Mouse (Mus musculus) MEL (cell line): Measurements from ENCODE around the gene A3galt2. TPM values are rescaled to one million over a fixed set of nuclear protein-coding genes. Genes with fewer than 3 reads are reported as not detected.

Source experiments
- DNase-seq: peaks from one replicate; pipeline ENCODE4 v3.0.0; 2011; ENCODE audit warnings: low read depth, low spot score
- H3K27ac ChIP-seq: 2 replicates; pipeline ENCODE4 v1.5.1; 2012; ENCODE audit warnings: low read depth, mild to moderate bottlenecking, control low read depth, low read length, moderate library complexity; ENCODE audit not compliant: control insufficient read depth
- H3K27me3 ChIP-seq, 2 experiments: fragments of 150-350 bp in 1 of 2; sonication (generic) in 1 of 2; 2 replicates each; pipeline ENCODE4 v1.6.1; 2012; ENCODE audit warnings: low read length in 2 of 2, mild to moderate bottlenecking in 2 of 2, improper control_type of control experiment in 1 of 2, moderate library complexity in 1 of 2; ENCODE audit not compliant: insufficient read depth in 2 of 2, control insufficient read depth in 1 of 2
- H3K36me3 ChIP-seq, 2 experiments: 2 replicates each; pipeline ENCODE4 v1.6.1; 2012 to 2014; ENCODE audit warnings: low read length in 2 of 2, improper control_type of control experiment in 1 of 2, inconsistent platforms in 1 of 2, mild to moderate bottlenecking in 1 of 2; ENCODE audit not compliant: insufficient read depth in 2 of 2, control insufficient read depth in 1 of 2
- H3K4me1 ChIP-seq, 2 experiments: fragments of 150-350 bp in 1 of 2; sonication (generic) in 1 of 2; 2 replicates each; pipeline ENCODE4 v1.6.1; 2012; ENCODE audit warnings: low read length in 2 of 2, improper control_type of control experiment in 1 of 2, mild to moderate bottlenecking in 1 of 2; ENCODE audit not compliant: insufficient read depth in 2 of 2, control insufficient read depth in 1 of 2
- H3K4me3 ChIP-seq, 2 experiments: fragments of 150-350 bp in 1 of 2; sonication (generic) in 1 of 2; 2 replicates each; pipeline ENCODE4 v1.5.1; 2012; ENCODE audit warnings: low read depth in 2 of 2, low read length in 2 of 2, mild to moderate bottlenecking in 2 of 2, moderate library complexity in 2 of 2, control low read depth in 1 of 2, improper control_type of control experiment in 1 of 2; ENCODE audit not compliant: control insufficient read depth in 1 of 2, insufficient read depth in 1 of 2
- H3K79me2 ChIP-seq: 2 replicates; pipeline ENCODE4 v1.6.1; 2012; ENCODE audit warnings: mild to moderate bottlenecking, low read length, moderate library complexity; ENCODE audit not compliant: control insufficient read depth, poor library complexity, insufficient read depth
- H3K9ac ChIP-seq: 2 replicates; pipeline ENCODE4 v1.6.1; 2012; ENCODE audit warnings: low read depth, mild to moderate bottlenecking, control low read depth, low read length, moderate library complexity; ENCODE audit not compliant: control insufficient read depth, poor library complexity, severe bottlenecking
- H3K9me3 ChIP-seq: fragments of 150-350 bp; sonication (generic); replicated peaks from 2 replicates; pipeline ENCODE4 v1.6.1; 2012; ENCODE audit warnings: mild to moderate bottlenecking, low read length, improper control_type of control experiment, moderate library complexity; ENCODE audit not compliant: insufficient read depth
- BHLHE40 ChIP-seq: IDR thresholded peaks from 2 replicates; pipeline ENCODE4 v1.6.1; 2012; ENCODE audit warnings: low read depth, mild to moderate bottlenecking, inconsistent platforms, low read length, improper control_type of control experiment, borderline replicate concordance
- CHD1 ChIP-seq: IDR thresholded peaks from 2 replicates; pipeline ENCODE4 v1.6.1; 2012; ENCODE audit warnings: low read depth, mild to moderate bottlenecking, inconsistent platforms, low read length, improper control_type of control experiment
- CTCF ChIP-seq, 3 experiments: IDR thresholded peaks in 2 of 3; conservative IDR thresholded peaks in 1 of 3; 2 replicates each; pipeline ENCODE4 v1.5.1; 2011 to 2012; ENCODE audit warnings: low read length in 3 of 3, low read depth in 2 of 3, mild to moderate bottlenecking in 2 of 3, improper control_type of control experiment in 1 of 3, inconsistent platforms in 1 of 3, mixed read lengths in 1 of 3, moderate library complexity in 1 of 3; ENCODE audit not compliant: control insufficient read depth in 1 of 3, insufficient read depth in 1 of 3, poor library complexity in 1 of 3, severe bottlenecking in 1 of 3
- E2F4 ChIP-seq: IDR thresholded peaks from 2 replicates; pipeline ENCODE4 v1.6.1; 2011; ENCODE audit warnings: low read depth, low read length, improper control_type of control experiment, borderline replicate concordance
- ELF1 ChIP-seq: IDR thresholded peaks from 2 replicates; pipeline ENCODE4 v1.6.1; 2014; ENCODE audit warnings: low read depth, mild to moderate bottlenecking, inconsistent platforms, low read length, improper control_type of control experiment, moderate library complexity
- EP300 ChIP-seq, 2 experiments: IDR thresholded peaks; 2 replicates each; pipeline ENCODE4 v1.6.1; 2011; ENCODE audit warnings: improper control_type of control experiment in 2 of 2, low read length in 2 of 2, low read depth in 1 of 2, mild to moderate bottlenecking in 1 of 2
- ETS1 ChIP-seq: IDR thresholded peaks from 2 replicates; pipeline ENCODE4 v1.6.1; 2012; ENCODE audit warnings: low read depth, mild to moderate bottlenecking, inconsistent platforms, low read length, improper control_type of control experiment, moderate library complexity
- GABPA ChIP-seq: IDR thresholded peaks from 2 replicates; pipeline ENCODE4 v1.6.1; 2012; ENCODE audit warnings: low read depth, mild to moderate bottlenecking, inconsistent platforms, low read length, improper control_type of control experiment, moderate library complexity
- GATA1 ChIP-seq: IDR thresholded peaks from 2 replicates; pipeline ENCODE4 v1.6.1; 2011; ENCODE audit warnings: low read depth, low read length, improper control_type of control experiment
- HCFC1 ChIP-seq: IDR thresholded peaks from 2 replicates; pipeline ENCODE4 v1.6.1; 2012; ENCODE audit warnings: low read depth, mild to moderate bottlenecking, inconsistent platforms, low read length, improper control_type of control experiment, moderate library complexity
- JUND ChIP-seq: IDR thresholded peaks from 2 replicates; pipeline ENCODE4 v1.6.1; 2011; ENCODE audit warnings: low read depth, mild to moderate bottlenecking, improper control_type of control experiment, low read length
- KAT2A ChIP-seq: conservative IDR thresholded peaks from 2 replicates; pipeline ENCODE4 v1.6.1; 2012; ENCODE audit warnings: low read depth, low read length, improper control_type of control experiment, inconsistent platforms
- MAX ChIP-seq: IDR thresholded peaks from 2 replicates; pipeline ENCODE4 v1.6.1; 2011; ENCODE audit warnings: low read length, improper control_type of control experiment
- MAZ ChIP-seq: IDR thresholded peaks from 2 replicates; pipeline ENCODE4 v1.6.1; 2012; ENCODE audit warnings: low read depth, mild to moderate bottlenecking, inconsistent platforms, low read length, improper control_type of control experiment
- MEF2A ChIP-seq: IDR thresholded peaks from 2 replicates; pipeline ENCODE4 v1.6.1; 2014; ENCODE audit warnings: low read depth, mild to moderate bottlenecking, inconsistent platforms, low read length, improper control_type of control experiment; ENCODE audit not compliant: poor library complexity, insufficient replicate concordance, severe bottlenecking; ENCODE audit errors: extremely low read depth
- MXI1 ChIP-seq: IDR thresholded peaks from 2 replicates; pipeline ENCODE4 v1.6.1; 2011; ENCODE audit warnings: mild to moderate bottlenecking, low read depth, low read length, improper control_type of control experiment
- MYB ChIP-seq: IDR thresholded peaks from 2 replicates; pipeline ENCODE4 v1.6.1; 2011; ENCODE audit warnings: mild to moderate bottlenecking, low read depth, low read length, improper control_type of control experiment
- MYC ChIP-seq: IDR thresholded peaks from 2 replicates; pipeline ENCODE4 v1.6.1; 2011; ENCODE audit warnings: low read depth, mild to moderate bottlenecking, low read length, improper control_type of control experiment, moderate library complexity
- NELFE ChIP-seq: IDR thresholded peaks from 2 replicates; pipeline ENCODE4 v1.6.1; 2011; ENCODE audit warnings: low read depth, low read length, improper control_type of control experiment
- NRF1 ChIP-seq: IDR thresholded peaks from 2 replicates; pipeline ENCODE4 v1.6.1; 2014; ENCODE audit warnings: low read depth, mild to moderate bottlenecking, inconsistent platforms, low read length, improper control_type of control experiment, moderate library complexity; ENCODE audit not compliant: poor library complexity, insufficient read depth, severe bottlenecking
- POLR2A ChIP-seq, 2 experiments: IDR thresholded peaks; 2 replicates each; pipeline ENCODE4 v1.6.1; 2011 to 2012; ENCODE audit warnings: low read length in 2 of 2, mild to moderate bottlenecking in 2 of 2, control low read depth in 1 of 2, improper control_type of control experiment in 1 of 2, low read depth in 1 of 2, moderate library complexity in 1 of 2; ENCODE audit not compliant: control insufficient read depth in 1 of 2, insufficient read depth in 1 of 2, poor library complexity in 1 of 2
- POLR2AphosphoS2 ChIP-seq: IDR thresholded peaks from 2 replicates; pipeline ENCODE4 v1.6.1; 2011; ENCODE audit warnings: low read length, improper control_type of control experiment
- POLR2AphosphoS5 ChIP-seq: IDR thresholded peaks from 2 replicates; pipeline ENCODE4 v1.6.1; 2012; ENCODE audit warnings: low read depth, borderline replicate concordance, mild to moderate bottlenecking, inconsistent platforms, low read length, moderate library complexity, mixed read lengths
- RAD21 ChIP-seq: IDR thresholded peaks from 2 replicates; pipeline ENCODE4 v1.6.1; 2011; ENCODE audit warnings: mild to moderate bottlenecking, low read depth, low read length, improper control_type of control experiment
- RCOR1 ChIP-seq: IDR thresholded peaks from 2 replicates; pipeline ENCODE4 v1.6.1; 2012; ENCODE audit warnings: low read depth, mild to moderate bottlenecking, inconsistent platforms, low read length, improper control_type of control experiment
- SIN3A ChIP-seq: IDR thresholded peaks from 2 replicates; pipeline ENCODE4 v1.6.1; 2012; ENCODE audit warnings: low read length, improper control_type of control experiment, inconsistent platforms
- SMC3 ChIP-seq: IDR thresholded peaks from 2 replicates; pipeline ENCODE4 v1.6.1; 2011; ENCODE audit warnings: low read depth, low read length, improper control_type of control experiment
- TBP ChIP-seq: IDR thresholded peaks from 2 replicates; pipeline ENCODE4 v1.8.0; 2011; ENCODE audit warnings: low read depth, low read length, improper control_type of control experiment
- TCF12 ChIP-seq: IDR thresholded peaks from 2 replicates; pipeline ENCODE4 v1.6.1; 2014; ENCODE audit warnings: low read depth, mild to moderate bottlenecking, inconsistent platforms, low read length, improper control_type of control experiment, moderate library complexity
- UBTF ChIP-seq: IDR thresholded peaks from 2 replicates; pipeline ENCODE4 v1.6.1; 2012; ENCODE audit warnings: low read depth, mild to moderate bottlenecking, inconsistent platforms, low read length, improper control_type of control experiment, moderate library complexity, borderline replicate concordance; ENCODE audit not compliant: insufficient read depth
- USF1 ChIP-seq: IDR thresholded peaks from 2 replicates; pipeline ENCODE4 v1.6.1; 2014; ENCODE audit warnings: low read depth, mild to moderate bottlenecking, inconsistent platforms, low read length, improper control_type of control experiment, moderate library complexity
- USF2 ChIP-seq, 2 experiments: IDR thresholded peaks; 2 replicates each; pipeline ENCODE4 v1.6.1; 2011 to 2012; ENCODE audit warnings: improper control_type of control experiment in 2 of 2, low read length in 2 of 2, borderline replicate concordance in 1 of 2, inconsistent platforms in 1 of 2, low read depth in 1 of 2, mild to moderate bottlenecking in 1 of 2; ENCODE audit not compliant: insufficient read depth in 1 of 2
- ZC3H11A ChIP-seq: IDR thresholded peaks from 2 replicates; pipeline ENCODE4 v1.6.1; 2012; ENCODE audit warnings: low read depth, mild to moderate bottlenecking, inconsistent platforms, low read length, improper control_type of control experiment
- ZKSCAN1 ChIP-seq: IDR thresholded peaks from 2 replicates; pipeline ENCODE4 v1.6.1; 2012; ENCODE audit warnings: low read depth, mild to moderate bottlenecking, inconsistent platforms, low read length, improper control_type of control experiment, moderate library complexity
- ZMIZ1 ChIP-seq: IDR thresholded peaks from 2 replicates; pipeline ENCODE4 v1.6.1; 2012; ENCODE audit warnings: low read depth, mild to moderate bottlenecking, inconsistent platforms, low read length, improper control_type of control experiment, moderate library complexity
- ZNF384 ChIP-seq: IDR thresholded peaks from 2 replicates; pipeline ENCODE4 v1.6.1; 2012; ENCODE audit warnings: low read depth, mild to moderate bottlenecking, inconsistent platforms, low read length, improper control_type of control experiment
- polyA plus RNA-seq, 2 experiments: library from polyadenylated mRNA; stranded (reverse) in 1 of 2; unstranded in 1 of 2; fragments of >175 nt in 1 of 2; fragments of >200 nt in 1 of 2; gene quantifications; 2 replicates each; pipeline versions ENCODE4 v1.2.1 to v1.2.4; 2012; ENCODE audit warnings: low replicate concordance in 2 of 2, low read depth in 1 of 2; ENCODE audit not compliant: insufficient read length in 2 of 2, insufficient read depth in 1 of 2, missing spikeins in 1 of 2
- total RNA-seq: library from RNA; depleted of rRNA; stranded (reverse); fragments of 300-350 nt; gene quantifications from 2 replicates; pipeline ENCODE4 v1.2.3, GENCODE M21; 2012

Gene A3galt2
- total and polyA plus RNA-seq, 3 experiments, result 0.06 TPM; not detected in 2

DNA sequence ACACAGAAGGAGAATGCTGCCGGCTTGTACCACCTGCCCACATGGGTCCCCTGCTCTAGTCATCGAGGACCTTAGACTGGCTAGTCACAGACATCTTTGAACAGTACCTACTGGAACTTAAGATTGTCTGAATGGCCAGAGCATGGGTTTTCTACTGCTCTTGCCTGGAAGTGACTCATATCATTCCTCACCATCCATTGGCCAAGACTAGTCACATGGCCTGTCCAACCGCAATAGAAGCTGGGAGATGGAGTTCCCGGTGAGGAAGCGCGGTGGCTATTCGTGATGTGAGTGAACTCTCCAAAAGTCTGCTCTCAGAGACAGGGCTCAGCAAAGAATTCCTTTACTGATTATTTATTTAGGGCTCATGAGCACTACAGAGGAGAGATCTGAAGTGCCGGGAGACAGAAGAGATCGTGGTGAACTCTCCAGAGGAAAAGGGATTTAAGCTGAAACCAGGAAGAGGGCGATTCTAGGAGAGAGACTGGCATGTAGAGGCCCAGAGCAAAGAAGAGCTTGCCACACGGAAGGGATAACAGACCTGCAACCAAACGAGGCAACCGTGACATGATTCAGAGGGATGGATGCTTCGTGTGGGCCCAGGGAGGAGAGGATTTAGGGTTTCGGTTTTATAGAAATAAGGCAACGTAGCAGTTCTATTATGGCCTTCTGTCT lies 56.4 kb downstream of the A3galt2 start:
- peak; percentile 96 for DNase-seq
- no peak for TF ChIP-seq ZNF384
- peak; percentile 98 for TF ChIP-seq MAX
- peak; percentile 70; the same call in 1 of the 2 replicates for TF ChIP-seq MYC
- no peak for TF ChIP-seq ETS1
- TF ChIP-seq RAD21, result no peak
- TF ChIP-seq RCOR1, result no peak
- TF ChIP-seq ZC3H11A, result no peak
- no peak for TF ChIP-seq MEF2A
- TF ChIP-seq USF2 (IDR thresholded peaks at IDR 0.05; ENCODE audit: borderline replicate concordance in 1 of 2, insufficient read depth in 1 of 2, low read depth in 1 of 2, low read length in 2 of 2), result peak; percentile 91 to 96
- TF ChIP-seq MXI1, result peak; percentile 92
- no peak for TF ChIP-seq BHLHE40
- peak; percentile 43; the same call in 1 of the 2 replicates for TF ChIP-seq TCF12
- TF ChIP-seq CTCF (IDR thresholded peaks at IDR 0.05 in 2 of 3, conservative IDR thresholded peaks at IDR 0.05 in 1 of 3; ENCODE audit: control insufficient read depth in 1 of 3, insufficient read depth in 1 of 3, low read depth in 2 of 3, low read length in 3 of 3, poor library complexity in 1 of 3, severe bottlenecking in 1 of 3), result no peak
- TF ChIP-seq MAZ, result 0 out of 2 replicates have a peak, but pooled peaks have one; percentile 15
- TF ChIP-seq ZKSCAN1, result no peak
- TF ChIP-seq EP300 (IDR thresholded peaks at IDR 0.05; ENCODE audit: low read depth in 1 of 2, low read length in 2 of 2), result no peak
- peak; percentile 66; the same call in 1 of the 2 replicates for TF ChIP-seq ZMIZ1
- peak; percentile 93 for TF ChIP-seq TBP
- peak; percentile 78 for TF ChIP-seq NELFE
- TF ChIP-seq GABPA, result no peak
- TF ChIP-seq KAT2A, result peak; percentile 89; the same call in 1 of the 2 replicates
- TF ChIP-seq HCFC1, result peak; percentile 99
- no peak for TF ChIP-seq SMC3
- no peak for TF ChIP-seq UBTF
- TF ChIP-seq POLR2AphosphoS5, result no peak
- TF ChIP-seq SIN3A, result peak; percentile 99
- peak; percentile 88 for TF ChIP-seq GATA1
- TF ChIP-seq USF1, result peak; percentile 99
- peak; percentile 89 for TF ChIP-seq POLR2AphosphoS2
- TF ChIP-seq E2F4, result no peak
- TF ChIP-seq CHD1, result no peak
- TF ChIP-seq POLR2A (IDR thresholded peaks at IDR 0.05; ENCODE audit: control insufficient read depth in 1 of 2, insufficient read depth in 1 of 2, low read depth in 1 of 2, low read length in 2 of 2, poor library complexity in 1 of 2), result peak; percentile 60 to 90; a peak in 3 of 4 replicates
- TF ChIP-seq NRF1, result no peak
- peak; percentile 97 for TF ChIP-seq JUND
- peak; percentile 84 for TF ChIP-seq ELF1
- TF ChIP-seq MYB, result no peak

More for the DNA sequence above, 56.4 kb downstream of the A3galt2 start:
- Histone ChIP-seq H3K9ac (peak overlapping the region; percentile 73), H3K4me1 (peaks cover 0 to 12% of the 10 kb centered on the region in 2 experiments; a peak in 2 of 4 replicates), H3K79me2 (no peaks in the 10 kb centered on the region; the same call in 1 of the 2 replicates), H3K9me3 (no peaks in the 10 kb centered on the region), H3K27me3 (no peaks in the 10 kb centered on the region), H3K36me3 (peaks cover 0 to 3% of the 10 kb centered on the region in 2 experiments; a peak in 2 of 4 replicates), H3K4me3 (peak overlapping the region; percentile 74 to 85), H3K27ac (peak overlapping the region; percentile 27)
